Mouse (Mus musculus) embryonic facial prominence, embryonic 14.5 days (tissue): ENCODE data around the gene Stk10. TPM values are rescaled to one million over a fixed set of nuclear protein-coding genes. Genes with fewer than 3 reads are reported as not detected.
"Not testable (repeated sequence)": the region's sequence is repeated elsewhere in the genome, so short reads cannot be mapped to it uniquely, and the experiment has no call there.

Source experiments
- ATAC-seq: fragments of 200-750 bp; cut with Nextera tagmentation; 2 replicates; pipeline ENCODE4 v1.8.0; 2017; ENCODE audit warnings: low read depth, moderate number of reproducible peaks, moderate TSS enrichment
- DNase-seq: peaks from one replicate; pipeline ENCODE4 v3.0.0-alpha.2; 2015; ENCODE audit warnings: low spot score
- H3K27ac ChIP-seq: fragments of 300-500 bp; sonication (generic); replicated peaks from 2 replicates; pipeline ENCODE4 v1.5.1; 2014; ENCODE audit warnings: low read depth, mild to moderate bottlenecking, low read length, moderate library complexity
- H3K27me3 ChIP-seq: fragments of 300-500 bp; sonication (generic); replicated peaks from 2 replicates; pipeline ENCODE4 v1.6.1; 2014; ENCODE audit warnings: low read length; ENCODE audit not compliant: control insufficient read depth, insufficient read depth
- H3K36me3 ChIP-seq: fragments of 300-500 bp; sonication (generic); 2 replicates; pipeline ENCODE4 v1.6.1; 2014; ENCODE audit warnings: low read length, mixed read lengths; ENCODE audit not compliant: control insufficient read depth, insufficient read depth
- H3K4me1 ChIP-seq: fragments of 300-500 bp; sonication (generic); 2 replicates; pipeline ENCODE4 v1.6.1; 2014; ENCODE audit warnings: antibody characterized with exemption, low read length; ENCODE audit not compliant: control insufficient read depth, insufficient read depth
- H3K4me2 ChIP-seq: fragments of 300-500 bp; sonication (generic); 2 replicates; pipeline ENCODE4 v1.6.1; 2014; ENCODE audit warnings: low read depth, mild to moderate bottlenecking, low read length, moderate library complexity, mixed read lengths
- H3K4me3 ChIP-seq: fragments of 300-500 bp; sonication (generic); 2 replicates; pipeline ENCODE4 v1.5.1; 2014; ENCODE audit warnings: low read depth, mild to moderate bottlenecking, low read length
- H3K9ac ChIP-seq: fragments of 300-500 bp; sonication (generic); 2 replicates; pipeline ENCODE4 v1.6.1; 2014; ENCODE audit warnings: low read depth, mild to moderate bottlenecking, low read length, moderate library complexity, mixed read lengths
- H3K9me3 ChIP-seq: fragments of 300-500 bp; sonication (generic); 2 replicates; pipeline ENCODE4 v1.6.1; 2016; ENCODE audit warnings: low read length; ENCODE audit not compliant: control insufficient read depth
- WGBS: fragments of 180-500 bp; shearing (Covaris S2); extraction: QIAGEN DNeasy Blood & Tissue Kit; methylation state at CpG from one replicate; pipeline ENCODE4 v1.1.7; 2014; 5-methylcytosine and 5-hydroxymethylcytosine counted together
- polyA plus RNA-seq: library from polyadenylated mRNA; unstranded; fragments of >200 nt; fragmentation: Nextera tagmentation; extraction: Ambion mirVana; gene quantifications from 2 replicates; pipeline ENCODE4 v1.2.1, GENCODE M21; 2014

The Stk10 gene
- polyA plus RNA-seq, 1 experiment from 2014 or later, result 2.8 TPM

DNA sequence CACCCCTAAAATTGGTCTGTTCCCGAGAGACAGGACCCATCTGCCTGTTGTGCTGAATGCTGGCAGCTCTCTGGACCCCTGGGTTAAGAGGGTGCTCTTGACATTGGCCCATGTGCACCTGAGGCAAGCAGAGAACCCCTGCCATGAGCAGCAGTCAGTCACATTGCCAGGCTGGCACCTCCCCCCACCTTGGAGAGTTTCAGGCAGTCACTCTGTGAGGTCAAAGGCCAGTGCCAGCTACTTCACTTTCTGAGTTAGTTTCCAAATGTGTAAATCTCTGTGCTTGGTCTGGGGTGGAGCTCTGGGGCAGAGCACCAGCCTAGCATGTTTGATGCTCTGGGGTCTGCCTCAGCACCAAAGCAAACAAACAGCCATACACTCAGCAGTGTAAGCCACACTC, 84.9 kb downstream of the Stk10 start:
- DNase-seq (no peak), ATAC-seq (no peak)
- Histone ChIP-seq H3K4me2 (no peak overlapping the region), H3K9ac (no peak overlapping the region), H3K9me3 (no peaks in the 10 kb centered on the region), H3K27me3 (no peaks in the 10 kb centered on the region), H3K4me1 (peaks cover 9% of the 10 kb centered on the region), H3K27ac (no peak overlapping the region), H3K36me3 (no peaks in the 10 kb centered on the region), H3K4me3 (no peak overlapping the region)
- 78% methylated on average over 1 of the region's 1 CpGs for WGBS

- H3K4me2 ChIP-seq, H3K27me3 ChIP-seq, H3K9ac ChIP-seq, DNase-seq, H3K9me3 ChIP-seq, H3K4me1 ChIP-seq, H3K27ac ChIP-seq, ATAC-seq, H3K4me3 ChIP-seq, H3K36me3 ChIP-seq: not testable (repeated sequence)
- WGBS, result 87% methylated on average over 5 of the region's 5 CpGs
Observed at GRCm38 (mm10) chr11:32618641-32619040, 85.5 kb downstream of the Stk10 start.

DNA sequence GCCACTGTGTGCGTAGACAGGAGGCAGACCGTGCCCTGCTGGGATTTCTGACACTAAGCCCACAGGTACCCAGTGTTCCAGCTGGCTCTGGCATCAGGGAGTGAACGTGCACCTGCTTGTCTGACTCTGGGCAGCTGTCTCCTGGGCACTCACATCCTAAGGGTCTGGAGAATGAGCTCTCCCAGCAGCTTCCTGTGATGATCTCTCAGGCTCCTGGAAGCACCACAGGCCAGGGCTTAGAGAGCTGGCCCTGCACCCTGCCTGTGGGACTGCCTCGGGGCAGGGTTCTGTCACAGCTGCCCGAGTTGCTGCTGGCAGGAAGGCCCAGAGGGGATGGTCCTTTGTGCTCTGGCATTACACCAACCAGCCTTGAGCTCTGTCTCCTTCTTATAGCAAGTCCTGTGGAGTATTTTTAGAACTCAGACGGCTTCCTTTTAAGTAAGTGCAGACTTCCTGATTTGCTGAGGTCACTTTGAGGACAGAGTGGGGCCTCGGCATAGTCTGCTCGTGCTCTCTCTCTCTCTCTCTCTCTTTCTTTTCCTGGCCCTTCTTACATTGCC, 86.2 kb downstream of the Stk10 start:
- H3K27ac ChIP-seq, result peak overlapping the region; percentile 40; the same call in 1 of the 2 replicates
- no peak overlapping the region for H3K9ac ChIP-seq
- no peak overlapping the region for H3K4me2 ChIP-seq
- H3K4me1 ChIP-seq, result peaks cover 9% of the 10 kb centered on the region
- ATAC-seq (peak; percentile 80), DNase-seq (peak; percentile 90)
- H3K4me3 ChIP-seq, result no peak overlapping the region
- H3K27me3 ChIP-seq, result no peaks in the 10 kb centered on the region
- H3K9me3 ChIP-seq, result no peaks in the 10 kb centered on the region
- no peaks in the 10 kb centered on the region for H3K36me3 ChIP-seq
- WGBS, result 21% methylated on average over 8 of the region's 8 CpGs

- Histone ChIP-seq H3K27me3 (no peaks in the 10 kb centered on the region), H3K9ac (no peak overlapping the region), H3K4me2 (no peak overlapping the region), H3K9me3 (no peaks in the 10 kb centered on the region), H3K4me1 (peaks cover 9% of the 10 kb centered on the region), H3K36me3 (no peaks in the 10 kb centered on the region), H3K4me3 (no peak overlapping the region), H3K27ac (no peak overlapping the region)
- WGBS, result 75% methylated on average over 6 of the region's 6 CpGs
- no peak for DNase-seq
- no peak for ATAC-seq
Observed at GRCm38 (mm10) chr11:32619866-32620456, 86.9 kb downstream of the Stk10 start.

DNA sequence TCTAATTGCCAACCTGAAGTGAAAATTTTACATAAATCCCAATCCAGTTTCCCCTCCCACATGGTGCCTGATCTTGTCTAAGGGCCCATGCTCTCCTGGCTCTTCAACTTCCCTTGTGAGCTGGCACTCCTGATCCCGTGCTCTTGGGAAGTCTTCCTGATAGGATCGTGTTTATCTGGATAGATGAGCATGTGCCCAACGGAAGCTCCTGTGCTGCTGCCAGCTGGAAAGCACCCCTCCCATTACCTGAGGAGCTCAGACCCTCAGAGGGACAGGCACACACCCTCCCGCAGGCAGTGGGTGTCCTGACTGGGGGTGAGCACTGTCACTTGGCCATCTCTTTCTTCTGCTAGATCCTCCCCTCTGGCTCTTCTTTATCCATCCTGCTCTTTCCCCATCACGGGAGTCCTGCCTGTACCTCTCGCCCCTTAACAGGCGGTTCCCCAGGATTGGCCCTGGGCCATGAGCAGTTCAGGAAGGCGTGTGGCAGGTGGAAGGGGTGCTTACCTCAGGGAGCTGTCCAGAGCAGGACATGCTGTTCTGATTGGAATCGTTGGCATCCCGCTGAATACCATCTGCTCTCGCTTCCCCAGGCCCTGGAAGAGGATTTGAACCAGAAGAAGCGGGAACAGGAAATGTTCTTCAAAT, 88.8 kb downstream of the Stk10 start:
- H3K4me2 ChIP-seq, result no peak overlapping the region
- H3K9ac ChIP-seq, result no peak overlapping the region
- 70% methylated on average over 12 of the region's 12 CpGs for WGBS
- H3K9me3 ChIP-seq, result no peaks in the 10 kb centered on the region
- DNase-seq, result no peak
- H3K27ac ChIP-seq, result no peak overlapping the region
- no peak for ATAC-seq
- no peaks in the 10 kb centered on the region for H3K27me3 ChIP-seq
- no peak overlapping the region for H3K4me3 ChIP-seq
- peaks cover 9% of the 10 kb centered on the region for H3K4me1 ChIP-seq
- no peaks in the 10 kb centered on the region for H3K36me3 ChIP-seq

- Histone ChIP-seq H3K4me3 (no peak overlapping the region), H3K4me2 (no peak overlapping the region), H3K4me1 (peaks cover 9% of the 10 kb centered on the region), H3K27ac (no peak overlapping the region), H3K27me3 (no peaks in the 10 kb centered on the region), H3K9ac (no peak overlapping the region), H3K9me3 (no peaks in the 10 kb centered on the region), H3K36me3 (no peaks in the 10 kb centered on the region)
- no peak for DNase-seq
- no peak for ATAC-seq
- WGBS, result 82% methylated on average over 13 of the region's 13 CpGs
Observed at GRCm38 (mm10) chr11:32622479-32623190, 89.5 kb downstream of the Stk10 start.

- Histone ChIP-seq H3K4me1 (peaks cover 9% of the 10 kb centered on the region), H3K4me2 (no peak overlapping the region), H3K9ac (no peak overlapping the region), H3K4me3 (no peak overlapping the region), H3K9me3 (no peaks in the 10 kb centered on the region), H3K27me3 (no peaks in the 10 kb centered on the region), H3K27ac (no peak overlapping the region), H3K36me3 (no peaks in the 10 kb centered on the region)
- DNase-seq (no peak), ATAC-seq (no peak)
- WGBS, result 75% methylated on average over 5 of the region's 5 CpGs
Observed at GRCm38 (mm10) chr11:32623236-32623635, 90.1 kb downstream of the Stk10 start.

- DNase-seq (no peak), ATAC-seq (no peak)
- H3K27ac ChIP-seq, result no peak overlapping the region
- no peak overlapping the region for H3K4me2 ChIP-seq
- H3K9ac ChIP-seq, result no peak overlapping the region
- peaks cover 9% of the 10 kb centered on the region for H3K4me1 ChIP-seq
- H3K4me3 ChIP-seq, result no peak overlapping the region
- H3K9me3 ChIP-seq, result no peaks in the 10 kb centered on the region
- H3K27me3 ChIP-seq, result no peaks in the 10 kb centered on the region
- 80% methylated on average over 6 of the region's 6 CpGs for WGBS
- no peaks in the 10 kb centered on the region for H3K36me3 ChIP-seq
Observed at GRCm38 (mm10) chr11:32623912-32624311, 90.8 kb downstream of the Stk10 start.
